Mouse (Mus musculus): ENCODE results near the gene Pkig.
"Not testable (repeated sequence)": the region's sequence is repeated elsewhere in the genome, so short reads cannot be mapped to it uniquely, and the experiment has no call there.

The Pkig gene

DNA sequence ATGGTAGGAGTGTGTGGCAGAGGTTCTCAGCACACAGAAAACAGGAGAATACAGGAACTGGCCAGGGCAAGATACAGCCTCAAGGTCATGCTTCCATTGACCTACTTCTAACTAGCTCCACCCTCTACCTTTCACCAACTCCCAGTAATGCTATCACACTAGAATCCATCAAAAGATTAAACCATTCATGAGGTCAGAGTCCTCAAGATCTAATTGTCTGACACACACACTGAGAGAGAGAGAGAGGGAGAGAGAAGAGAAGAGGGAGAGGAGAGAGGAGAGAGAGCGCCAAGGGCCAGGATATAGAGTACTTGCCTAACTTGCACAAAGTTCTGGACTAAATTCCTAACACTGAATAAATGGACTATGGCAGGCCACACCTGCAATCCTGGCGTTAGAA, 24.2 kb downstream of the Pkig start:
- DNase-seq (ENCODE audit: low spot score in 2 of 2) = no peak

DNA sequence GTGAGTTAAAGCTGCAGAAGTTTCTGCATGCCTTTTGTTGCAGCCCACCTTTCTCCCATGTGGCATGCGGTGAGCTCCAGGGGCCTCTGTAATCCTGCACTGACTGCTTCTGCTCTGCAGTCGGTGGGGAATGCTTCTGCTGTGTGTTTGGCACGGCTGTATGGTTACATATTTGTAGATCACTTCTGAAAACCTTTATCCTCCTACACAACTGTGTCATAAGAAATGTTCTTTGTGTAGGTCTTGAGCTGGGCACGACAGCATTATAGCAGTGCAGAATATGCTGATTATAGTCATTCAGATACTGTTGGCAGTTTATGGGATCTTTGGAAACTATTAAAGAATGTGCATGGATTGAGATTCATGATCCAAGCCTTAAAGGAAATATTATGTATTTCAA, 27.1 kb downstream of the Pkig start:
- peak in 1 of 2 experiments; percentile 56 for DNase-seq (ENCODE audit: low spot score in 2 of 2)

- peak; percentile 70 to 76 for DNase-seq (ENCODE audit: low spot score in 2 of 2)
Measured at GRCm38 (mm10) chr2:163685761-163686200, 27.6 kb downstream of the Pkig start.

GRCm38 (mm10) chr2:163686233-163686632, 28.0 kb downstream of the Pkig start:
- no peak for DNase-seq (ENCODE audit: low spot score in 2 of 2)

- DNase-seq (ENCODE audit: low spot score in 2 of 2) = no peak
Measured at GRCm38 (mm10) chr2:163686886-163687285, 28.7 kb downstream of the Pkig start.

- DNase-seq (ENCODE audit: low spot score in 2 of 2) = not testable (repeated sequence)
Measured at GRCm38 (mm10) chr2:163688377-163688776, 30.2 kb downstream of the Pkig start.

GRCm38 (mm10) chr2:163689771-163690170, 31.6 kb downstream of the Pkig start:
- no peak for DNase-seq (ENCODE audit: low spot score in 2 of 2)

DNA sequence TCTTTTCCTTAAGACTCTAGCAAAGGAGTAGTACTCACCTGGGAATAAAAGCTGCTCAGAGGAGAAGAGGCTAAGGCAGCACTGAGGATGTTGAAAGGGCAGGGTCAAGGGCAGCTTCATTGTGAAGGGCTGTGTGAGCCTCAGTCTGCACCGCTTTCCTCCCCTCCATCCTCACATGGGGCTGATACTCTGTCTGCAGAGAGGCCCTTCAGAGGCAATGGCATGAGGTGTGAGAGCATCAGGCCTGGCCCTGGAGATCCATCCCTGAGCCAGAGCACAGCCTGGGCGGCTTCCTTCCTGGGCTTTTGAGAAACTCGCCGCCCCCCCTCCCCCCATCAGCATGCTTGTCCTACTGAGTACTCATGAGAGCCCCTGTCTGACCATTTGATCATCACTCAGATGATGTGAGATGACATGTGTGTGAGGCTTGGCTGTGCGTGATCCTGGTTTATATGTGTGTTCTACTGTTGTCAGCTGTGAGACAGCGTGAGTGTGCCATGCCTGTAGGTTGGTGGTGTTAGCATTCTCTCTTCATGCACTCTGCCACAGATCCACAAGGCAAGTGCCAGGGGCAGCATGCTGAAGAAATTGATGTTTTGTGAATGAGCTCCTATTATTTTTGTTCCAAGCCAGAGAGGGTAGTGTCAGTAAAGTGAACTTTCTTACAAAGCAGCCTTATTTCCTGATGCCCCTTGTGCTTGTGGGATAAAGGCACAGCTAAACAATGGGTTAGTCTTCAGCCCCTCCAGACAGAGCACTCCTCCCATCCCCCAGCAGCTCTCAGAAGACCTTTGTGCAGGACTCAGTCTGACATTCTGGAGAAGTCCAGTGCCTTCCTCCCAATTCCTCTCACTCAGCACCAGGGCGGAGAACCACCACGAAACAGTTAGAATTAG, 32.5 kb downstream of the Pkig start:
- DNase-seq (ENCODE audit: low spot score in 2 of 2) = no peak

- no peak for DNase-seq (ENCODE audit: low spot score in 2 of 2)
Measured at GRCm38 (mm10) chr2:163691846-163692605, 33.8 kb downstream of the Pkig start.

GRCm38 (mm10) chr2:163692873-163693612, 34.9 kb downstream of the Pkig start:
- DNase-seq (ENCODE audit: low spot score in 2 of 2) = no peak

GRCm38 (mm10) chr2:163693716-163694314, 35.6 kb downstream of the Pkig start:
- DNase-seq (ENCODE audit: low spot score in 2 of 2) = no peak

DNA sequence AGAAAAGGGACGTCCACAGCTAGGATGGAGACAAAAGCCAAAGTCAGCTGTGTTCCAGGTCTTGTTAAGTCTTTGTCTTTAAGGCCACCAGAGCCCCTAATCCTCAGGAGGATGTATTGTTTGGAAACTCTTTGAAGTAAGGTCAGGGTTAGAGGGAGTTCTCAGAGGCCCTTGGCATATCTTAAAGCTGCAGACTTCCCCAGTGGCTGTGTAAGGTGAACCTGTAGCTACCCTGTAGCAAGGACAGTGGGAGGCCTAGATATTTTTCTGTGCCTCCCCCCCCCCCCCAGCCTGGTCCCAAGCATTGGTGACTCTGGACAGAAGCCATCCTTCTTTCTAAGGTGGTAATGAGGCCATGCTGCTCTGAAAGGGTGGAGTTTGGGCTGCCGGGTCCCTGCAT, 38.6 kb downstream of the Pkig start:
- no peak for DNase-seq (ENCODE audit: low spot score in 2 of 2)

GRCm38 (mm10) chr2:163697764-163698480, 39.7 kb downstream of the Pkig start:
- DNase-seq (ENCODE audit: low spot score in 2 of 2) = no peak

- DNase-seq (ENCODE audit: low spot score in 2 of 2) = no peak
Measured at GRCm38 (mm10) chr2:163699078-163699780, 41.0 kb downstream of the Pkig start.

DNA sequence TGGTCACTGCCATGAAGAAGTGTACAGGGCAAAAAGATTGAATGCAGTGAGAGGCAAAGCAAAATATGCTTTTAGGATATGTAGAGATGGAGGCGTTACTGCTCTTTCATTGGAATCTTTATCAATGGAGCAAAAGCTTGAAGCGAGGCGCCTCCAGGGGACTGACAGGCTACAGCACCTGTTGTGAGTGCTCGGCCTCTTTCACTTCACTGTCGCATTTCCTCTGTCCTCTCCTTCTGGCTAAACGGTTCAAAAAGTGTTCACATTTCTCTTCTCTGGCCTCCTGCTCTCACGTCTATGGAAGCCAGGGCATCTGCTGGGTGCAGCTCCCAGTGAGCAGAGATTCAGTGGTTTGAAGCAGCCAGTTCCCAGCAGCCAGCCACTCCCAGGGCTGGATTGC, 44.2 kb downstream of the Pkig start:
- no peak for DNase-seq (ENCODE audit: low spot score in 2 of 2)

GRCm38 (mm10) chr2:163702921-163703320, 44.7 kb downstream of the Pkig start:
- DNase-seq (ENCODE audit: low spot score in 2 of 2) = no peak

GRCm38 (mm10) chr2:163703599-163704260, 45.5 kb downstream of the Pkig start:
- peak; percentile 55 to 61 for DNase-seq (ENCODE audit: low spot score in 2 of 2)

- no peak for DNase-seq (ENCODE audit: low spot score in 2 of 2)
Measured at GRCm38 (mm10) chr2:163708321-163708720, 50.1 kb downstream of the Pkig start.

DNA sequence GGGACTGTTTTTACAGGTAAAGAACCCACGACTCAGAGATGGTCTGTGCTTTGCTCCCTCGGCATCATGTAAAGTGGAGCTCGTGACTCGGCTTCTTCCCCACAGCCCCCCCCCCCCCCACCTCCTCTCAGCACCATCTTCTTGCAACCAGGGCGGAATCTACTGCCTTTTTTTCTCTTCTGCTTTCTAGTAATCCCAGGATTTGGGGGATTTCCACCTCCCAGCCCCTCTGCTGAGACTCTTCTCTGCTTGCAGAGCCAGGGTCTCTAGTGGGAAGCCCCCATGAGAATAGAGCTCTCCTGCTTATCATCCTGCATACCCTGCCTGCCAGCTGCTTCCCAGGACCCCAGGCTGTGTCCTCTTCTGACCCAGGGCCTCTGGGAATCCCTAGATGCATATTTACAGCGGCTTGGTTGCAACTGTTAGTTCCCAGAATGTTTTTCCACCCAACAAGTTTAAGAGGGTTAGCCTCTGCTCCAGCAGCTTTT, 50.6 kb downstream of the Pkig start:
- DNase-seq (ENCODE audit: low spot score in 2 of 2) = no peak

GRCm38 (mm10) chr2:163710000-163710399, 51.8 kb downstream of the Pkig start:
- no peak for DNase-seq (ENCODE audit: low spot score in 2 of 2)
